Mouse (Mus musculus) E14TG2a.4 (cell line): ENCODE results near the gene Amdhd2.
A peak's percentile ranks its signal among the peaks of the same experiment; 100 is the strongest.

Experiments used
- H3K27me3 ChIP-seq: 2 replicates; pipeline ENCODE4 v1.6.1; 2014; ENCODE audit warnings: low read length, control low read depth; ENCODE audit not compliant: insufficient read depth
- H3K36me3 ChIP-seq: 2 replicates; pipeline ENCODE4 v1.6.1; 2014; ENCODE audit warnings: low read length, control low read depth; ENCODE audit not compliant: insufficient read depth
- H3K4me1 ChIP-seq: replicated peaks from 2 replicates; pipeline ENCODE4 v1.6.1; 2014; ENCODE audit warnings: low read depth, low read length, control low read depth
- H3K4me3 ChIP-seq: replicated peaks from 2 replicates; pipeline ENCODE4 v1.5.1; 2014; ENCODE audit warnings: mild to moderate bottlenecking, low read length
- H3K9me3 ChIP-seq: 2 replicates; pipeline ENCODE4 v1.6.1; 2014; ENCODE audit warnings: low read length, control low read depth
- CTCF ChIP-seq: conservative IDR thresholded peaks from 2 replicates; pipeline ENCODE4 v1.5.1; 2014; ENCODE audit warnings: low read length
- NANOG ChIP-seq: IDR thresholded peaks from 2 replicates; pipeline ENCODE4 v1.6.1; 2014; ENCODE audit warnings: borderline replicate concordance, low read length, mixed read lengths
- POU5F1 ChIP-seq: IDR thresholded peaks from 2 replicates; pipeline ENCODE4 v1.6.1; 2014; ENCODE audit warnings: low read length, borderline replicate concordance

Amdhd2 gene

DNA sequence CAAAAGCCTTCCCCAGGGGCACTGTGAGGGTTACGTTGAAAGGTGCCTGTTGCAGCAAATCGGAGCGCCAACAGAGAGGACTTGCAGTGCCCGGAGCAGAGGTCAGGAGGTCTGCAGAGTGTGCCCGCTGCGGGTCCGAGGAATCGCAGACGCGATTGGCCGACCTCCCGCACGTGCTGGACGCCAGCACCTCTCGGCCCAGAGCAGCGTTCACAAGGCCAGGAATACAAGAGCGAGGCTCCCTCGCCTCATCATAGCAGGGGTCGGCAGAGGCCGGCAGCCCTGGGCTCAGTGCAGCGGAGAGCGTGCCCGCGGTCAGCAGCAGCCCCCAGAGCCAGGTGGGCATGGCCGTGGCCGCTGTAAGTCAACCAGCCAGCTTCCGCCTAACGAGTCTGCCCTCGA lies 45.1 kb upstream of the Amdhd2 start:
- H3K4me3 ChIP-seq, result peak overlapping the region; percentile 87
- H3K9me3 ChIP-seq, result no peaks in the 10 kb centered on the region
- H3K4me1 ChIP-seq, result peaks cover 88% of the 10 kb centered on the region
- TF ChIP-seq POU5F1 (no peak), NANOG (no peak), CTCF (no peak)
- no peaks in the 10 kb centered on the region for H3K36me3 ChIP-seq
- peaks cover 74% of the 10 kb centered on the region for H3K27me3 ChIP-seq

DNA sequence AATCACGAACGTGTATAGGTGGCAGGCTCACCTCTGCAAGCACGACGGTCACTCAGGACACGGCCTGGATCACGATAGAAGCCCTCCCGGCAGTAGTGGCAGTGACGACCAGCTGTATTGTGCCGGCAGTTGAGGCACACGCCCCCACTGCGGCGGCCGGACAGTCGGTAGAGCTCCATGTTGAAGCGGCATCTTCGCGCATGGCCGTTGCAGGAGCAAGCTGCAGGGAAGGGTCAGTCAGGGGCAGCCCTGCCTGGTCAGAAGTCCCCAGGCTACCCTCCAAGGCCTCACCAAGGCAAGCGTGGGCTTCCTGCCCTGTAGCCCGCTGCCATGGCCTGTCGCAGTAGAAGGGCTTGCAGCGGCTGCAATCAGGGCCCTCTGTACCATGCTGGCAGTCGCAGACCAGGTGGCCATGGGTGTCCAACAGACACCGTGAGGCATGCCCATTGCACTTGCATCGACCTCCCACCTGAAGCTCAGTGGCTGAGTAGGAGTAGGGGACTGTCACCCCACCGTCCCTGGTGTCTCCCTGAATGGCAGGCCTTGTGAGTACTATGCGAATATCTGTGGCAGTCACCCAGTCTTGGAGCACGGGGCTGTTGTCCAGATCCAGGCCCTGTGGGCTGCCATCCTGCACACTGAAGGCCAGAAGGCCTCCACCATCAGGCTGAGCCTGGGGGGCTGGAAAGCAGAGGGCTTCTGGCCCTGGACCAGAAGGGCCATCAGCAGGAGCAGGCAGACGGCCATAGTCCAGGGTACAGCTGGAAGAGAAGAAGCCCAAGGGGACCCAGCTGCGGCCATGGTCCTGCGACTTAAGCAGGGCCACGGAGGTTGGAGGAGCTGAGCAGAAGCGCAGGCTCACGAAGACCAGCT lies 44.4 kb upstream of the Amdhd2 start:
- H3K36me3 ChIP-seq, result no peaks in the 10 kb centered on the region
- H3K4me1 ChIP-seq, result peaks cover 88% of the 10 kb centered on the region
- peak overlapping the region; percentile 87 for H3K4me3 ChIP-seq
- no peaks in the 10 kb centered on the region for H3K9me3 ChIP-seq
- TF ChIP-seq POU5F1 (no peak), CTCF (no peak), NANOG (no peak)
- peaks cover 71% of the 10 kb centered on the region for H3K27me3 ChIP-seq

DNA sequence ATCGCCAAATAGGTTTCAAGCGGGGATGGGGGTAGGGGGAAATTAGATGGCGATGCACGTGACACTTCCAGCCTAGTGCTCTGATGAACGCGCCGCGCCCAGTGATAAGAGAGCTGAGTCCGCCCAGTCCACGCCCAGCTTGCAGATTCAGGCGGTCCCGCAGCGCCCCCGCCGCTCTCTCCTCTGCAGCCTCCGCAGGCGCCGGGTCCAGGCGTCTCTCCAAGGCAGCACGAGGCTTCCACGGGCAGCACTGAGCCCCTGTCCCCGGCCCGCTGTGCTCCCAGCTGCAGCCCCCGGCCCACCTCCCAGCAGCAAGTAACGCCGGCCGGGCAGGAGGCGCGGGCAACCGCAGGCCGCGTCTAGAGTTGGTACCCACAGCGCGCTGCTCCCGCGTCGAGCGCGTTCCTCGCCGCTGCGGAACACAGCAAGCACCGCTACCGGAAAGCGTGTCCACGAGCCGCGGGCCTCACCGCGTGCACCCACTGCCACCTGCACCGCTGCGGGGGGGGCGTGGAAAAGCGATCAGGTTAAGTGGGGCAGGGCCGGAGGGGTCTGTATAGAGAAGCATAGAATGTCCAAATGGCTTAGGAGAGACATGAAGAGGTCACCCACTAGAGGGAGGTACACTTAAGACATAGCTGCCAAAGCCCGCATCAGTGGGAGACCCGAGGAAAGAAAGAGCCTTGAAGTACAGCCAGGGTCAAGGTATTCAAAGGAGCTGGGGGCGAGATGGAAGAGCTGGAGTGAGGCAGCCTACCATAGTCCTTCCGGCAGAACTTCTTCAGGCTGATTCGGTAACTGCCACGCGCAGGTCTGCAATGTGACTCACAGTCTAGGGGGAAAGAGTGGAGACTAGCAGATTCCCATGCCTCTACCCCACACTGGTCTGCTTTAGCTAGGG lies 43.1 kb upstream of the Amdhd2 start:
- peaks cover 90% of the 10 kb centered on the region for H3K4me1 ChIP-seq
- H3K9me3 ChIP-seq, result no peaks in the 10 kb centered on the region
- peaks cover 59% of the 10 kb centered on the region for H3K27me3 ChIP-seq
- H3K4me3 ChIP-seq, result peak overlapping the region; percentile 87
- H3K36me3 ChIP-seq, result peaks cover 8% of the 10 kb centered on the region; the same call in 1 of the 2 replicates
- TF ChIP-seq POU5F1 (no peak), NANOG (no peak), CTCF (no peak)

DNA sequence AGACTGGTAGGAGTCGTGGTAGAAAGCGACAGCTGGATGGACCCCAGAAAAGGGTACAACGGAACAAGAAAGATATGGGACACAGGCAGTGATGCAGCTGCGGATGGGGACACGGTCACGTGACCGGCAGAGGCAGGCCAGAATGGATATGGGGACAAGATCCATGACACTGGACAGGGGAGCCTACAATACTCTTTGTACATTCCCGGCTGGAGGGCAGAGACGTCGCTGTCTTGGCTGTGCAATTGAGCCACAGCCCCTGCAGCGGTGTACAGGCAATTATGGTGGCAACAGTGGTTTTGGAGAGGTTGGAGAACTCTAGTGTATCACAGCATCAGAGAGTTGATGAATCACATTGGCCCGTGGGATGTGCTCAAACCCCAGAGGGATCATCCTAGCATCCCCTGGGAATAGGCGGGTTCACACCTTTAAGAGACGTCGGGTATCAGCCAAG lies 42.4 kb upstream of the Amdhd2 start:
- H3K36me3 ChIP-seq, result peaks cover 15% of the 10 kb centered on the region
- H3K9me3 ChIP-seq, result no peaks in the 10 kb centered on the region
- peaks cover 90% of the 10 kb centered on the region for H3K4me1 ChIP-seq
- H3K4me3 ChIP-seq, result peak overlapping the region; percentile 87
- H3K27me3 ChIP-seq, result peaks cover 51% of the 10 kb centered on the region
- TF ChIP-seq POU5F1 (no peak), NANOG (no peak), CTCF (no peak)

DNA sequence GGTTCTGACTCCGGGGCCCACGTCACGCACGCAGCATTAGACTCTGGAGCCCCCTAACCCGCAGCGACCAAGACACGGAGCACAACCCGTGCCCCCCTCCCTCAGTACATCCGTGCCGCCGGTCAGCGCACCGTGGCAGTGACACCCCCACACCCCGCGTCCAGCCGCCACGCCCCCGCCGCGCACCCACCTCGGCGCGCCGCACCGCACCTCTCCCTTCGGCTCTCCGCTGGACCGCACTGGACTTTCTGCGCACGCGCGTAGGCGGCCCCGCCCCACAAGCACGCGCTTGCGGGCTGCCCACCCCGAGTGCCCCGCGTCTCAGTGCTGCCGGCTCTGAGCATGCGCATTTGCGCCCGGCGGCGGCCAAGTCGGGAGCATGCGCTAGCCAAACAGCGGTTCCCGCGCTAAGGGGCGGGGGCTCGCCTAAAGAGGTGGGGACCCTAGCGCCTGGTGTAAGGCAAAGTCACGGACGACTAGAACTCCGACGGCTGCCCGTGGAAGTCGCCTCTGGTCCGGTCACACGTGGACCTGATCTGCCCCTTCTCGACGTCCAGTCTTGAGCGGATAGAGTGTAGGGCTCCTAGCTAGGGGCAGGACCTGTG lies 41.8 kb upstream of the Amdhd2 start, which contains the start of gene Tbc1d24:
Gene Tbc1d24 (minus strand): TSS at position 279 of the 605 bp plus-strand sequence.
- peaks cover 46% of the 10 kb centered on the region for H3K27me3 ChIP-seq
- no peak for TF ChIP-seq CTCF
- TF ChIP-seq POU5F1, result no peak
- no peak for TF ChIP-seq NANOG
- peaks cover 90% of the 10 kb centered on the region for H3K4me1 ChIP-seq
- H3K9me3 ChIP-seq, result no peaks in the 10 kb centered on the region
- peaks cover 21% of the 10 kb centered on the region for H3K36me3 ChIP-seq
- peak within 1 kb of the TSS; percentile 87 for H3K4me3 ChIP-seq

GRCm38 (mm10) chr17:24204846-24205245 lies 41.3 kb upstream of the Amdhd2 start:
- no peaks in the 10 kb centered on the region for H3K9me3 ChIP-seq
- peak overlapping the region; percentile 87 for H3K4me3 ChIP-seq
- H3K36me3 ChIP-seq, result peaks cover 22% of the 10 kb centered on the region
- no peak for TF ChIP-seq POU5F1
- TF ChIP-seq CTCF, result no peak
- no peak for TF ChIP-seq NANOG
- H3K4me1 ChIP-seq, result peaks cover 90% of the 10 kb centered on the region
- H3K27me3 ChIP-seq, result peaks cover 40% of the 10 kb centered on the region

- Histone ChIP-seq H3K9me3 (no peaks in the 10 kb centered on the region), H3K4me3 (peak overlapping the region; percentile 87), H3K27me3 (peaks cover 33% of the 10 kb centered on the region), H3K36me3 (peaks cover 22% of the 10 kb centered on the region), H3K4me1 (peaks cover 93% of the 10 kb centered on the region)
- TF ChIP-seq NANOG (no peak), CTCF (no peak), POU5F1 (no peak)
Observed at GRCm38 (mm10) chr17:24203611-24204534, 40.3 kb upstream of the Amdhd2 start.
